Mouse (Mus musculus): Measurements from ENCODE around the gene B3gnt2. TPM values are rescaled to one million over a fixed set of nuclear protein-coding genes. Genes with fewer than 3 reads are reported as not detected.

Gene B3gnt2
- polyA plus RNA-seq, 1 experiment from 2014 or later: 7.9 TPM

DNA sequence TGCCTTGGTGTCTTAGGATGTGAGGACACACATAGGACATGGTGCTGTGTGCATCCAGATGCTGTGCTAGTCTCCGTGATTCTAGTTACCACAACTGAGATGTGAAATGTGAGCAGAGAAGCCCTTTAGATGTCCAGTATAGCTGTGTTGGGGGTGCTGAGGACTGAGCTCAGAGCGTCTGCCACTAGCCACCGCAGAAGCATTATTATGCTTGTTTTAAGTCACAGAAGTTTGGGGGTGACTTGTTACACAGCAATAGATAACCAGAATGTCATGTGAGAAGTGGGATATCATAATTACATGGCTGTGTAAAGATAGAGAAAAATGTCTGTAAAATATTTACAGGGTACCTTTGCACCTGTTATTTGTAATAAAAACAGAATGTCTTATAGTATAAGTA is 109.2 kb downstream of the B3gnt2 start:
- ATAC-seq (ENCODE audit: insufficient number of reproducible peaks, insufficient read depth, low FRiP score, low read depth): no peak
- Histone ChIP-seq H3K9me3 (ENCODE audit: control insufficient read depth, low read length) (no peaks in the 10 kb centered on the region; the same call in 1 of the 2 replicates), H3K36me3 (ENCODE audit: control insufficient read depth, insufficient read depth, low read length) (no peaks in the 10 kb centered on the region), H3K4me2 (ENCODE audit: low read length) (no peak overlapping the region), H3K27ac (replicated peaks in 1 of 2; ENCODE audit: control insufficient read depth in 1 of 2, insufficient read depth in 1 of 2, low read depth in 2 of 2, low read length in 2 of 2) (no peak overlapping the region), H3K4me1 (ENCODE audit: control insufficient read depth in 2 of 2, insufficient read depth in 2 of 2, low read length in 2 of 2) (peaks cover 0 to 2% of the 10 kb centered on the region in 2 experiments; a peak in 2 of 4 replicates), H3K27me3 (ENCODE audit: control insufficient read depth, insufficient read depth, low read length) (no peaks in the 10 kb centered on the region), H3K9ac (ENCODE audit: low read length) (no peak overlapping the region), H3K4me3 (ENCODE audit: control insufficient read depth in 1 of 2, insufficient read depth in 1 of 2, low read depth in 1 of 2, low read length in 2 of 2) (no peak overlapping the region)
- WGBS: 83% methylated on average over 3 of the region's 3 CpGs

DNA sequence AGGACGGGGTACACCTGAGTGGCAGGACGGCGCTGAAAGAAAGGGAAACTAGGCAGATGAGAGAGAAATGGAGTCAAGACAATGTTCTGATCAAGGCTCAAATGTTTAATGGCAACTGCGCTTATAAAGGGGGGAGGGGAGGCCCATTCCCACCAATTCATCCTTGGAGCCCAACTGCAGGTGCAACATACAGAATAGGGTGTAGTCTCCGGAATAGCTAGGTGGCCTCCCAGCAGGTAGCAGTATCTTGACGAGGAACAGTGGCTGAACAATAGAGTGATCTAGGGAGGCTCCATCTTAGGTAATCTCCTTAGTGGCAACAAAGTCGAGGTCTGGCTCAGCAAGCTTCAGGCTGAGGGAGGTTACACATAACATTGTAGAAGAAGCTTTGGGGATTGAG is 113.4 kb downstream of the B3gnt2 start:
- WGBS: 75% methylated on average over 7 of the region's 7 CpGs
- Histone ChIP-seq H3K4me1 (ENCODE audit: control insufficient read depth in 2 of 2, insufficient read depth in 2 of 2, low read length in 2 of 2) (no peaks in the 10 kb centered on the region; a peak in 1 of 4 replicates), H3K9me3 (ENCODE audit: control insufficient read depth, low read length) (no peaks in the 10 kb centered on the region; the same call in 1 of the 2 replicates), H3K4me2 (ENCODE audit: low read length) (no peak overlapping the region), H3K27me3 (ENCODE audit: control insufficient read depth, insufficient read depth, low read length) (no peaks in the 10 kb centered on the region), H3K36me3 (ENCODE audit: control insufficient read depth, insufficient read depth, low read length) (no peaks in the 10 kb centered on the region), H3K27ac (replicated peaks in 1 of 2; ENCODE audit: control insufficient read depth in 1 of 2, insufficient read depth in 1 of 2, low read depth in 2 of 2, low read length in 2 of 2) (no peak overlapping the region), H3K4me3 (ENCODE audit: control insufficient read depth in 1 of 2, insufficient read depth in 1 of 2, low read depth in 1 of 2, low read length in 2 of 2) (no peak overlapping the region), H3K9ac (ENCODE audit: low read length) (no peak overlapping the region)
- ATAC-seq (ENCODE audit: insufficient number of reproducible peaks, insufficient read depth, low FRiP score, low read depth): no peak

DNA sequence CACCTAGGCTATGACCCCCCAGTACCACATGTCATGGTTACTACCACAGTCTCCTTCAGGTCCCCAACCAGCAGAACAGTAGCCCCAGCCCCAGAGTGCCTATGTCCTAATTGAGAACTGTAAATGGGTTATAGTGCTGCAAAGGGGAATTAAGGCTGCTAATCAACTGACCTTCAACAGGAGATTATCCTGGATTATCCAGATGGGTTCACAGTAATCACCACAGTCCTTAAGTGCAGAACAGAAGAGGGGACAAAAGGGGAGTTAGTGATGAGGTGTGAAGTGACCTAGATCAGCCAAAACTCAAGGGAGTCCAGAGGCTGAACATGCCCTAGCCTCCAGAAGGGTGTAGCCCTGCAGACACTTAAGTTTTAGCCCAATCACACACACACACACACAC is 115.4 kb downstream of the B3gnt2 start:
- Histone ChIP-seq H3K36me3 (ENCODE audit: control insufficient read depth, insufficient read depth, low read length) (no peaks in the 10 kb centered on the region), H3K9me3 (ENCODE audit: control insufficient read depth, low read length) (no peaks in the 10 kb centered on the region; the same call in 1 of the 2 replicates), H3K27ac (replicated peaks in 1 of 2; ENCODE audit: control insufficient read depth in 1 of 2, insufficient read depth in 1 of 2, low read depth in 2 of 2, low read length in 2 of 2) (no peak overlapping the region), H3K4me1 (ENCODE audit: control insufficient read depth in 2 of 2, insufficient read depth in 2 of 2, low read length in 2 of 2) (no peaks in the 10 kb centered on the region), H3K4me3 (ENCODE audit: control insufficient read depth in 1 of 2, insufficient read depth in 1 of 2, low read depth in 1 of 2, low read length in 2 of 2) (no peak overlapping the region), H3K9ac (ENCODE audit: low read length) (no peak overlapping the region), H3K27me3 (ENCODE audit: control insufficient read depth, insufficient read depth, low read length) (no peaks in the 10 kb centered on the region), H3K4me2 (ENCODE audit: low read length) (no peak overlapping the region)
- no peak for ATAC-seq (ENCODE audit: insufficient number of reproducible peaks, insufficient read depth, low FRiP score, low read depth)

DNA sequence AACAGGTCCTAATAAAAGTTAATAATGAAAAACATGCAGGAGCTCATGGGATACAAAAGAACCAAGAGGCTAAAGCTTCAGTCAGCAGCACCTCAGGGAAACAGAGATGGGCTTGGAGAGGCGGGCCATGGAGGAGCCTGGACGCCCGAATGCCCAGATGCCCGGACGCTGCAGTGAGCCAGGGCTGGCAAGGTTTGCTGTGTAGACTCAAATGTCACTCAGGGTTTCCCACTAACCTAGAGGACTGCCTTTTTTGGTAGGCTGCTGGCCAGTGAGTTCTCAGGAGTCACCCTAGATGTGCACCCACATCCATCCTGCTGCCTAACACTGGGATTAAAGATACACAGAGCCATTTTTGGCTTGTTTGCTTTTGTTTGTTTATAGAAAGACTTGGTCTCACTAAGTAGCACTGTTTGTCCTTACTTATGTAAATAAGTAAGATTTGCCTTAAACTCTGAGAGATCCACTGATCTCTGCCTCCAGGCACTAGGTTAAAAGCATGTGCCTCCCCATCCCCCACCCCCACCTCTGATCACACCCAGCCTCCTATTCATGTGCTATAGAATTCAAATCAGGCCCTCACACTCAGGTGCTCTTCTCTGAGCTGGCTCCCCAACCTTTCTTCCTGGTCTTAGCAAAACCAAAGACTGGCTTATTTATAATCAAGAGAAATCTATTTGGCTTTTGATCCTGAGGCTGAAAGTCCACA is 117.0 kb downstream of the B3gnt2 start:
- no peaks in the 10 kb centered on the region for H3K36me3 ChIP-seq (ENCODE audit: control insufficient read depth, insufficient read depth, low read length)
- H3K4me3 ChIP-seq (ENCODE audit: control insufficient read depth in 1 of 2, insufficient read depth in 1 of 2, low read depth in 1 of 2, low read length in 2 of 2): no peak overlapping the region
- WGBS: 80% methylated on average over 5 of the region's 5 CpGs
- H3K4me2 ChIP-seq (ENCODE audit: low read length): no peak overlapping the region
- H3K9me3 ChIP-seq (ENCODE audit: control insufficient read depth, low read length): no peaks in the 10 kb centered on the region; the same call in 1 of the 2 replicates
- no peak for ATAC-seq (ENCODE audit: insufficient number of reproducible peaks, insufficient read depth, low FRiP score, low read depth)
- no peak overlapping the region for H3K27ac ChIP-seq (replicated peaks in 1 of 2; ENCODE audit: control insufficient read depth in 1 of 2, insufficient read depth in 1 of 2, low read depth in 2 of 2, low read length in 2 of 2)
- H3K9ac ChIP-seq (ENCODE audit: low read length): no peak overlapping the region
- H3K4me1 ChIP-seq (ENCODE audit: control insufficient read depth in 2 of 2, insufficient read depth in 2 of 2, low read length in 2 of 2): no peaks in the 10 kb centered on the region
- no peaks in the 10 kb centered on the region for H3K27me3 ChIP-seq (ENCODE audit: control insufficient read depth, insufficient read depth, low read length)

DNA sequence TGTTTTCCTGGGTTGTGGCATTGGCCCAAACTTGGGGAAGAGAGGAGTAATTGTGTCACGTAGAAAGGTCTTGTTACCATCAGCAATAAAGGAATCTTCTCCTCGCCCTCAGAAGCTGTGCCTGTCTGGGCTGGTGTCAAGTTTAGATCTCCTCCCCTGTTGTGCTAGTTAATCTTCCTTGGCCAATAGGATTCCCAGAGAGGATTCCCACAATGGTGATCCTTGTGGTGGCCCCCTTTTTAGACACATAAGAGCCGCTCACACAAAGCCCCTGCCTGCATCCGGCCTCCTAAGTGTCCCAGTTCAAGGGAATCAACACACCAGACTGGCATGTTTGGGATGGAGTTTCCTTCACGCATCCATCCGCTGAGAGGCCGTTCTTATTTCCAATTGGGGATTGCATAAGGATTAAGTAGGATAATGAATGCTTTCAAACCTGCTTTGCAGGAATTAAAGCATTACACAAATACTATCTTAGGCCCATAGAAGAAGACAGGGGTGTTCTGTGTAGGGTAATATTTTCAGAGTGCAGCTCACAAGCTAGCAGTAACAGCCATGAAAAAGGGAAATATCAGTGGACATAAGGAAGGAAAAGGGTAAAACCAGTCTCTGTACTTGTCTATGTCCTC is 118.6 kb downstream of the B3gnt2 start:
- no peak overlapping the region for H3K4me3 ChIP-seq (ENCODE audit: control insufficient read depth in 1 of 2, insufficient read depth in 1 of 2, low read depth in 1 of 2, low read length in 2 of 2)
- H3K4me2 ChIP-seq (ENCODE audit: low read length): no peak overlapping the region
- 65% methylated on average over 7 of the region's 7 CpGs for WGBS
- no peaks in the 10 kb centered on the region; the same call in 1 of the 2 replicates for H3K9me3 ChIP-seq (ENCODE audit: control insufficient read depth, low read length)
- no peak overlapping the region for H3K9ac ChIP-seq (ENCODE audit: low read length)
- H3K27ac ChIP-seq (replicated peaks in 1 of 2; ENCODE audit: control insufficient read depth in 1 of 2, insufficient read depth in 1 of 2, low read depth in 2 of 2, low read length in 2 of 2): no peak overlapping the region
- no peak for ATAC-seq (ENCODE audit: insufficient number of reproducible peaks, insufficient read depth, low FRiP score, low read depth)
- H3K27me3 ChIP-seq (ENCODE audit: control insufficient read depth, insufficient read depth, low read length): no peaks in the 10 kb centered on the region
- no peaks in the 10 kb centered on the region for H3K4me1 ChIP-seq (ENCODE audit: control insufficient read depth in 2 of 2, insufficient read depth in 2 of 2, low read length in 2 of 2)
- H3K36me3 ChIP-seq (ENCODE audit: control insufficient read depth, insufficient read depth, low read length): no peaks in the 10 kb centered on the region

DNA sequence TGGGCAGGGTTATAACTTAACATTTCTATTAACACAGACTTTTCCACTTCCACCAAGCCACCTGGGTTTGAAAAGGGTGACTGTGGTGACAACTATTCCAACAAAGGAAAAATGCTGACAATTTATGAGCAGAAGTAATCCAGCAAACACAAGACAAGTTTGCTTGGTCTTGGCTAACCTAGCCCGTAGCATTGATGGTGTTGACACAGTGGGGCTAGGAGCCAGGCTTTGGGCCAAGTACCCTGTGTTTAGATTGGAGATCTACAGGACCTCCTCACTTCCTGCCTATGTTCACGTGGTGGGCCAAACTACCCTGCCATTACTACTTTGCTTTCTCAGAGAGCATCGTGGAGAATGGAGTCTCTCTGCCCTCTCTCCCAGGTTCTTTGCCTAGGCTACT is 119.3 kb downstream of the B3gnt2 start:
- Histone ChIP-seq H3K9me3 (ENCODE audit: control insufficient read depth, low read length) (no peaks in the 10 kb centered on the region; the same call in 1 of the 2 replicates), H3K36me3 (ENCODE audit: control insufficient read depth, insufficient read depth, low read length) (no peaks in the 10 kb centered on the region), H3K4me3 (ENCODE audit: control insufficient read depth in 1 of 2, insufficient read depth in 1 of 2, low read depth in 1 of 2, low read length in 2 of 2) (no peak overlapping the region), H3K4me1 (ENCODE audit: control insufficient read depth in 2 of 2, insufficient read depth in 2 of 2, low read length in 2 of 2) (no peaks in the 10 kb centered on the region), H3K4me2 (ENCODE audit: low read length) (no peak overlapping the region), H3K27me3 (ENCODE audit: control insufficient read depth, insufficient read depth, low read length) (no peaks in the 10 kb centered on the region), H3K27ac (replicated peaks in 1 of 2; ENCODE audit: control insufficient read depth in 1 of 2, insufficient read depth in 1 of 2, low read depth in 2 of 2, low read length in 2 of 2) (no peak overlapping the region), H3K9ac (ENCODE audit: low read length) (no peak overlapping the region)
- no peak for ATAC-seq (ENCODE audit: insufficient number of reproducible peaks, insufficient read depth, low FRiP score, low read depth)
- 67% methylated on average over 3 of the region's 3 CpGs for WGBS

DNA sequence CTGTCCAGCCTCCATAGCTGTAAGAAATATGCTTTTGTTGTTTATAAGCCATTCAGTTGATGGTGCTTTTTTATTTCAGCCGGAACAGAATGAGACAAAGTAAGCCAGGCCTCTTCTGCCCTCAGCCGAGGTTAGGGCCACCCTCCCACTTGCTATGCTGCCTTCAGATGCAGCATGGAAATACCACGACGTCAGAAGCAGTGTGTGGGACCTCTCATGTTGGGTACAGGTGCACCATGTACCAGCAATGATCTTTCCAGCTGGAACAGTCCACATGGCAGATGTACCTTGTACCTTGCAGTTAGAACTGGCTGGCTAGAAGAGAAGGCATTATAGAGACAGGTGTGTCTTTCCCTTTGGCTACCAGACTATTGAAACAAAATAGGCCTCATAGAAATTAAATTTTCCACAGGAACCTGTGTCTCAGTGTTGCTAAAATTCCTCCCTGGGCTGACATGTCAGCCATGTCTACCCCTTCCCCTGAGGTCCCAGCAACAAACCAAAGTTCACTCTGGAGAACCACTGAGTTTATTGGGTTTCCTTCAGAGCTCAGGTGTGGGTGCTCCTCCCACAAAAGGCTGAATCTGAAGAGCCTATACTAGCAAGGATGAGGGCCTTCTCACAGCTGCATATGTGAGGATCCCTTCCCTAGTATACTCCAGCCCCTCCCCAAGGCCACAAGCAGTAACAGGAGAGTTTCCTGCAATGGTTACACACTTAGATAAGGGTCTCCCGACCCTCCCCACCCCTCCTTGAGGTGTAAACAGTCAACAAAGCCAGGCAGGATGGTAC is 121.1 kb downstream of the B3gnt2 start:
- Histone ChIP-seq H3K4me2 (ENCODE audit: low read length) (no peak overlapping the region), H3K9me3 (ENCODE audit: control insufficient read depth, low read length) (0 out of 2 replicates have a peak, but pooled peaks cover 3% of the 10 kb centered on the region), H3K9ac (ENCODE audit: low read length) (no peak overlapping the region), H3K27ac (replicated peaks in 1 of 2; ENCODE audit: control insufficient read depth in 1 of 2, insufficient read depth in 1 of 2, low read depth in 2 of 2, low read length in 2 of 2) (no peak overlapping the region), H3K4me1 (ENCODE audit: control insufficient read depth in 2 of 2, insufficient read depth in 2 of 2, low read length in 2 of 2) (no peaks in the 10 kb centered on the region), H3K27me3 (ENCODE audit: control insufficient read depth, insufficient read depth, low read length) (no peaks in the 10 kb centered on the region), H3K4me3 (ENCODE audit: control insufficient read depth in 1 of 2, insufficient read depth in 1 of 2, low read depth in 1 of 2, low read length in 2 of 2) (no peak overlapping the region), H3K36me3 (ENCODE audit: control insufficient read depth, insufficient read depth, low read length) (no peaks in the 10 kb centered on the region)
- WGBS: 69% methylated on average over 5 of the region's 5 CpGs
- no peak for ATAC-seq (ENCODE audit: insufficient number of reproducible peaks, insufficient read depth, low FRiP score, low read depth)

Data from heart, embryonic 14.5 days (tissue).